Mouse (Mus musculus): ENCODE measurements around the gene Greb1. TPM values are rescaled to one million over a fixed set of nuclear protein-coding genes. Genes with fewer than 3 reads are reported as not detected.

The Greb1 gene
- polyA plus RNA-seq, 1 experiment: not detected

DNA sequence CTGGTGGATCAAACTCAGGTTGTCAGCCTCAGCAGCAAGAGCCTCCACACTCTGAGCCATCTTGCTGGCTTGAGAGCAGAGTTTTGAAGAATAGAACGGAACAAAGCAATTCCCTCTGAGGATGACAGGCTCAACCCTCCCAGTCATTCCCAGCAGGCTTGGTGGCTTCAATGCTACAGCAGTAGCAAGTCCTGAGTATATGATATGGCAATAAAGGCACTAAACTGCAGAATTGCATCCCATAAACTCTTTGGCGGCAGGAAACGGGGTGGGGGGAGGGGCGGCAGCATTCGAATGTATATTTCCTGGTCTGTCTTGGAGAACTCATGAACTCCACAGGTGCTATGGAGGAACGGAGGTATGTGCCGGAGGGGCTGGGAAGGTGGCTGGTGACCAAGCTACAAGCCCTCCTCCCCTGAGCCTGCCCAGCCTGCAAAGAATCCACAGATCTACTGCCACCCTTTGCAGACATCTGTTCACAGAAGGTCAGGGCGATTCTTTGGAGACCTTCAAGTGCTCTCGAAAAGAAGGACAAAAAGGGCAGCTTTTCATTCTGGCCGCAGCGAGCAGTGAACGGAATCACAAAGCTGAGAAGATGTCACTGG is 48.3 kb downstream of the Greb1 start:
- TF ChIP-seq GATA1 (IDR thresholded peaks at IDR 0.05; ENCODE audit: low read length): no peak

DNA sequence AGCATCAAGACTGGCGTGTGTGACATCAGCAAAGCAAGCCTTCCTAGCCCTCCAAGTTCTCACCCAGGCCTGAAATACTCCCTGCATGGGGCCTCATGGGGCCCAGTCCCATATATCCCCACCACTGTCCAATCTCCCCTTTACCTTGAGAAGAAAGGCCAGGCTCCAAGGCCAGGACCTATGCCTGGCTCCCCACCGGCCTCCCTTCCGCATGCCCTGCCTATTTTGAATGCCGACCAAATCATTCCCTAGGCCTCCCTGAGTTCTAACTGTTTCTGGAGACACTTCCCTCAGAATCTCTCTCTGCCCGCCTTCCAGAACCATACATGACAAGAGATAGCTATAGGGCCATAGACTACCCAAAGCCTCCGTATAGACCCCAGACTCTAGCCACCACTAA is 49.1 kb downstream of the Greb1 start:
- no peak for TF ChIP-seq GATA1 (IDR thresholded peaks at IDR 0.05; ENCODE audit: low read length)

DNA sequence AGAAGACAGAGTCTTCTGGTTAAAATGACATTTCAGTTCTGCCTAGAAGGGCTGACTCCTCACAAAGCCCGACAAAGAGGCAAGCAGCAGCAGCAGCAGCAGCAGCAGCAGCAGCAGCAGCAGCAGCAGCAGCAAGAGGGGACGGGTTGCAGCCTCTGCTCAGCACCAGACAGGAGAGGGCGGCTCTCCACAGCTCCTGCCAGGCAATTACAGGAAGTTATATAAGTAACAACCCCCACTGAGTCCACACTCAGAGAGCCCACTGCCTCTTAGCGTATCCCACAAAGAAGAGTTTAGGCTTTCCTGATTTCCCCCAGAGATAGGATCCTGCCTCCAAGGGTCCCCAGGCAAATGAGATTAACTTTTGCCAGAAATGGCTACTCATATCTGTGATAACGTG is 60.6 kb downstream of the Greb1 start:
- no peak for TF ChIP-seq GATA1 (IDR thresholded peaks at IDR 0.05; ENCODE audit: low read length)

DNA sequence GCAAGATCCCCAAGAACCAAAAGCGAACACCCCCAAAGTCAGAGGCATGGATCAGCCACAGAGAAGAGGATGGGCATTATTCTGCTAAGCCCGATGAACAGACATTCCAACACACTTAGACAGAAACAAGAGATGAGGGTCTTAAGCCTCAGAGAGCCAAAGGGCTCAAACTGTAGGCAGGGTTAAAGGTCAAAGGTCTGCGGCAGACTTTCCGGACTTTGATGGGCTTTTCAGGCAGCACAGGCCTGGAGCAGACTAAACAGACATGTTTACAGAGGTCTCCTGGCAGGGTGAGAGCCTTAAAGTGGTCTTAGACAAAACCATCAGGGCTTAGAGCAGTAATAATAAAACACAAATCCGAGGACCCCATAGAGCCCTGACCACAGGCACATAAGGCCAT is 63.4 kb downstream of the Greb1 start:
- no peak for TF ChIP-seq GATA1 (IDR thresholded peaks at IDR 0.05; ENCODE audit: low read length)

DNA sequence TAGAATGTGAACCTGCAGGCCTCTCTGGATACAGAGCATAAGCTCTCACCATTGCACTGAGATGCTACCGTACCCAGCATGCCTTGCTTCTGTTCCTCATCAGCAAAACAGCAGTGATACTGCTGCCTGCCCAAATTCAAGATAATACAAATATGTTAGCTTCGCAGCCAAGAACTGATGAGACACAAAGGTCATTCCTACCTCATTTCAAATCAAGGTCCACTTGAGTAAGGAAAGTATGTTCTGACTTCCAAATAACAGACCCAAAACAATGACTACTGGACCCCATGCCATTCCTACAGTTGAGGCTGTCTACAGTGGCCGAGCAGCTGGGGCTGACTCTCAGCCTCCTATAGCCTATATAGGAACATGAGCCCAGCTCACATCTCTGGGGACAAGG is 66.0 kb downstream of the Greb1 start:
- no peak for TF ChIP-seq GATA1 (IDR thresholded peaks at IDR 0.05; ENCODE audit: low read length)

DNA sequence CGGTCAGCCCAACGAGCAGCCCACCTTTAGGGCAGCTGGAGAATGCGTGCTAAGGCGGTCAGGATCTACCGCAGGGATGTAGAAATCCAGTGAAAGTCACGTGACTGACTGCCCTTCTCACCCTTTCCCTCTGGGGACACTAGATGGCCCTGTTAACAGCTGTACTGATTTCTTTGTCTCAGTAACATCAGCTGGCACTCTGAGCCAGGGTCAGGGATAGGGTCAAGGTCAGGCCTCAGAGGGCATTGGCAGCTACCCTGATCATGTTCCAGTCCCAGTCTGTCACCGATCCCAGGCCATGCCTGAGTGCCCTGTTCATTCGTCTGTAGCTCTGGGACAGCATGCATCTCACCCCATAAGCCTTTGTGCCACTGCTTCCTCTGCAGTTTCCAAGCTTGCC is 66.7 kb downstream of the Greb1 start:
- no peak for TF ChIP-seq GATA1 (IDR thresholded peaks at IDR 0.05; ENCODE audit: low read length)

DNA sequence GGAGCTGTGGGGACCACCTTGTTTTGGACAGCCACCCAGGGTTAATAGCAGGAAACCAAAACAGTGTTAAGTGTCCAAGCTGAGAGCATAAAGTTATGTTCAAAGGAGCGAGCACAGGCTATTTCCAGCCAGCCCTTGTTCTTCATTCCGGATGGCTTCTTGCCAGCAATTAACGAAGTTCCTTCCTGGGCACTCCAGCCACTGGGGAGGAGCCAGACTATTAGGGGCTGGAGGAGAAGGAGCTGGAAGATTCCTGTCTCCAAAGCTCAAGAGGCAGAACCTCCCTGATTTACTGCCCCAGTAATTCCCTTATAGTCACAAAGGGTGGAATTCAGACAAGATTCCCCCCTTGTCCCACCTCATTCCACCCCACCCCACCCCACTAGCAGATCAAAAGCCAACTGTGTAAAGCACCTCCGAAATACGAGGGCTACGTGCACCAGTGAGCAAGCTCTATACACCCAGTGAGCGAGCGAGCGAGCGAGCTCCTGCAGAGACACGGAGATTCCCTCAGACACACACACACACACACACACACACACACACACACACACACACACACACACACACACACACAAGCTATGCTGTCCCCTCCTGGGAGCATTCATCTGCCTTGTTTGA is 69.5 kb downstream of the Greb1 start:
- no peak for TF ChIP-seq GATA1 (IDR thresholded peaks at IDR 0.05; ENCODE audit: low read length)

DNA sequence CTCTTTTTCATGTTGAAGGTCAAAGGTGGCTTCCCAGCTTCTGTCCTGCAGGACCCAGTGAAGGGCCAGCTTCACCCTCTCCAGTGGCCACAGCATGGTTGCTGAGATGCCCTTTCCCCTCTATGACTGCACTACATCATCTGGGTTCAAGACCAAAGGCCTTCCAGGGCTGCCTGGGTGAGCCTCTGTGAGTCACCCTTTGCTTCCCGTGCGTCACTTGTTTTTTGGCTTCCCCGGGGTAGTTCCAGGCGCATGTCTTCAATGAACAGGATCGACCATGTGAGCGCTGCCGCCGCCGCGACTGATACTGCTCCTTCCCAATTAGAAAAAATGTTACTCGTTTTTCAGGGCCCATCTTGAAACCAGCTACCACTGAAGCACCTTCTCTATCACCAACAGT is 70.5 kb downstream of the Greb1 start:
- no peak for TF ChIP-seq GATA1 (IDR thresholded peaks at IDR 0.05; ENCODE audit: low read length)

DNA sequence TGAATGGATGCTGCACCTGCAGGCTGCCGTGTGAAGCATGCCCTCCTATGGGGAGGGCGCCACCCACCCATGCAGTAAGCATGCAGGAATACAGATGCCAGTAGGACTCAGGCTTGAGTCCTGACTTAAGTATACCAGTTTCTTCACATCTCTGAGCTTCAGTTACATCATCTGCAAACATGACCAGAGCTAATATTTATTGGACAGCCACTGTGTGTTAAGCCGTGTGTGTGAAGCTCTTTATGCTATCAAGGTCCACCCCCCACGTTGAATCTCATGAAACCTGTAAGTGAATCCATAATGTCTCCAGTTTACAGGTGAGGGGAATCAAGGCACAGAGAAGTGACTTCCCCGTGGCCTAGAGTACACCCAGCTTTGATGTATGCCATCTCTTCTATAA is 72.5 kb downstream of the Greb1 start:
- TF ChIP-seq GATA1 (IDR thresholded peaks at IDR 0.05; ENCODE audit: low read length): no peak

DNA sequence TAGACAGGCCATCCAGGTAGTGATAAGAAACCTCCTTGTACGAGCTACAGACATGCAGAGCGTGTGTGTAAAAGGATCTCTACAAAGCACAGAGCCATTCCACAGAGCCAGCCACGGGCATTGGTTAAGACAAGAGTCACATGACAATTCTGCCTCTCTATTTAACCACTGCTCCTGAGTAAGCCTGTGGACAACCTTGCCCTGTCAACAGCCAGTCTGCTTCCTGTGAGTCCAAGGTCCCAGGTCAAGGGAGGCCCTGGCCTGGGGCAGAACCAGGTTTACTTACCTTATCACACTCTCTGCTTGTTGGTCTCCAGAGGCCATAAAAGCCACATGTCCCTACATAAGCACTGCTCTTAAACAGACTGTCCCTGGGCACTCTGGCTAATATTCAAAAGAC is 74.5 kb downstream of the Greb1 start:
- TF ChIP-seq GATA1 (IDR thresholded peaks at IDR 0.05; ENCODE audit: low read length): no peak

DNA sequence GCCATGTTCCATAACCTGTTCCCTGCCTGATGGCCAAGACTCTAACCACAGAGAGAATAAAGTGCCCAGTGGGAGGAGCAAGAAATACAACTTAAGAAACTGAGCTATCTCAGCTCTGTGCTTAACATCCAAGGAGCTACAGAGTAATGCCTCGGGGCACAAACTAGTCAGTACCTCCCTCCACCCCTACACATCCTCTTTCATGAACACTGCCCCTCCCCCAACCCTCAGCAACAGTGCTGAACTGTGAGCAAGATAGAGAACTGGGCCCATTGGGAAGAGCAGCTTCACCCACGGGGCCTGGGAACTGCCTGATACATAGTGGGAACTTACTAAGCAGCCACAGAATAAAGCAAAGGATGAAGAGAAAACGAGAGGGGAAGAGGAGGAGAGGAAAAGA is 77.1 kb downstream of the Greb1 start:
- TF ChIP-seq GATA1 (IDR thresholded peaks at IDR 0.05; ENCODE audit: low read length): no peak

DNA sequence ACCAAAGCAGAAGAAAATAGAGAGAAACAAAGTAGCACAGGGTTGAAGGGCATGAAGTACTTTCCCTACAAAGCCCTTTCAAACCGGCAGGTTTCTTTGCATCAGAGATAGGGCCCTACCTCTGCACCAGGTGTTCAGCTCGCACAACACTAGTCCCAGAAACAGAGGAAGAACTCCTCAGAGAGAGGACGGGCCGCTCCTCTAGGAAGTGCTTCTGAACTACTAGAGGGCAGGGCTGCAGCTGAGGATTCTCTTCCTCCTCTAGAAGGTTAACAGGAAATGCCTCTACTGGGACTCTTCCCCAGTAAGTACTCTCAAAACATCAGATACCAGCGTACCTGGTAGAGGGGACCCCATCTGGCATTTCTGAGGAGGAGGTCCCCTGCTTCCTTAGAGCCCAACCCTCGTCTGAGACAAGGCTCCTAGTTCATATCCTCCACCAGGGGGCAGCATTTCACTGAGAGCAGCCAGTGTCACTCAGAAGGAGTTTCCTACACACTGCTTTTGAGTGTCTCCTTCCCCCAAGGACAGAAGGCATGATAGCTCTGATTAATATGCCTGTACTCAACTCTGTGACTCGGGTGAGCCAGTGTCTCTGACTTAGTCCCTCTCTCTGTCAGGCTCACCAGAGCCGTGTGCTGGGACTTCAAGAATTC is 81.9 kb downstream of the Greb1 start:
- no peak for TF ChIP-seq GATA1 (IDR thresholded peaks at IDR 0.05; ENCODE audit: low read length)

DNA sequence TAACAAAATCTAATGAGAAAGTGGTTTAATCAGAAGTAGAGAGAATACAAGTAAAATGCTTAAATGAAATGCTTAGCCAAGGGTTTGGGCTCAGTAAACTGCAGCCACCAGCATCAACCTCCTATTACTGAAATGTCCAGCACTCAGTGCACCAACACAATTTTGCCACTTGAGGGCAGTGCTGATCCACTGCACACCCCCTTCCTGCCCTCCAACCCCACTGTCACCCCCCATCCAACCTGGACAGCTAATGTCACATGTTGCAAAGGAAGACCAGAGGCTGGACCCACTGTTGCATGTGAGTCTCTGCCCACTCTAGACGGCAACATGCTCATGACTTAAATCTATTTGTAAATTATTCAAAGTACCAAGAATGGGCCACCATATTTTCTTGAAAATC is 83.0 kb downstream of the Greb1 start:
- TF ChIP-seq GATA1 (IDR thresholded peaks at IDR 0.05; ENCODE audit: low read length): no peak

DNA sequence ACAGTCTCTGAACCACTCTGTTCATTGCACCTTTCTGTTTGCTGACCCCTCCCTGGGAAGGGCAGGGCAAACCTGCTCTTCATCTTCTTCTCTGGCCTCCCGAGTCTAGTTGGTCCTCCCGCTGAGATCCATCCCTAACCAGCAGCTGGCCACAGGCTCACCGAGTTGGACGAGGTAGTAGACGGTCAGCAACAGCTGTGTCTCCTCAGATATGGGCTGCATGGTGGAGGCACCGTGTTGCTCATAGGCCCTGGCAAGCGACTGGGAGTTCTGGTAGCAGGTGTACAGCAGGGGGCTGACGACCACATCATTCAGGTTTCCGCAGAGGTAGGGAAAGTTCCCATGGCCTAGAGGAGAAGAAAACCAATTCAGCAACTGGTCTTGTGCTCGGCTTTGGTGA is 86.1 kb downstream of the Greb1 start:
- TF ChIP-seq GATA1 (IDR thresholded peaks at IDR 0.05; ENCODE audit: low read length): no peak

DNA sequence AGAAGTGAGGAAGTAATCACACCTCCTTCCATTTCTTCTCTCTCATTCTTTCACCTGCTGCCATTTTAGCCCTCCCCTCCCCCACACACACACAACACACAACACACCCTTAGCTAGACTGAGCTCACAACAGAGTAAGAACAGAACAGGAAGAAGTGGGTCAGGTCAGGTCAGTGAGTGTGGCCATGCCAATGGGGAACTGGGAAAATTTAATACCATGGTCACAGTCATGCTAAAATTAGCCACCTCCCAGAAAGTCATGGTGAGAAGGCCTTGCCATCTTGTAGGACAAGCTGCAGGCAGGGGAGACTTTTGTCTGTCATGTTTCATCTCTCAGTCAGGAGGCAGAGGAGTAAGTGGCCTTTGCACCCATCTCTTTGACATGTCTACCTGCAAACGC is 102.0 kb downstream of the Greb1 start:
- no peak for TF ChIP-seq GATA1 (IDR thresholded peaks at IDR 0.05; ENCODE audit: low read length)

DNA sequence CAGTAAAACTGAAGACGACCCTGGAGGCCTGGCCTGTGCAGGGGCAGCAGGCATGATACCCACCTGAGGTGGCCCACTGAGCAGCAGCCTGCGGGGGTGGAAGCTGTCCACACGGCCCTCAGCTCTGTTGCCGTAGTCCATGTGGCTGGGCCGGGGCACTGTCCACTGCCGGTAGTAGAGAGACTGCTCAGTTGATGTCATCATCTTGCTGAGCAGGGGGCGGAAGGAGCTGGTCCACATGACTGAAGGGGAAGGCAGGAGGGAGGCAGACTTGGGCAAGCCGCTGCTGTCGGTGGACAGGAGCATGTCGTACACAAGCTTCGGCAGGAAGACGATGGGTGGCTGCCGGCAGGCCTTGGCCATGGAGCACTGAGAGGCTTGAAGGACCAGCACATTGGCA is 104.5 kb downstream of the Greb1 start:
- no peak for TF ChIP-seq GATA1 (IDR thresholded peaks at IDR 0.05; ENCODE audit: low read length)

DNA sequence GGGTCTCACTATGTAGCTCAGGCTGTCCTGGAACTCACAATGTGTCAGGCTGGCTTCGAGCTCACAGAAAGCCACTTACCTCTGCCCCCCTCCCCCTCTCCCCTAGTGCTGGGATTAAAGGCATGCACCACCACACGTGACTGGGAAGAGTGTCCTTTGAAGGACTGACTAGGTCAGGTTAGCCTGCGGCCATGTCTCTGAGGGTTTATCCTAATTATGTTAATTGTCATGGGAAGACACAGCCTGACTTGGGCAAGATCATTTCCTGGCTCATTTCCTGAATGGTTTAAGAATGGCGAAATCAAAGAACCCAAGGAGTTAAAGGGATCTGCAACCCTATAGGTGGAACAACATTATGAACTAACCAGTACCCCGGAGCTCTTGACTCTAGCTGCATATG is 105.9 kb downstream of the Greb1 start:
- TF ChIP-seq GATA1 (IDR thresholded peaks at IDR 0.05; ENCODE audit: low read length): no peak
